Mouse (Mus musculus) heart, embryonic 15.5 days (tissue): ENCODE results near the gene Epha8. TPM values are rescaled to one million over a fixed set of nuclear protein-coding genes. Genes with fewer than 3 reads are reported as not detected.
A peak's percentile ranks its signal among the peaks of the same experiment; 100 is the strongest.

Experiments used
- ATAC-seq: fragments of 200-750 bp; cut with Nextera tagmentation; replicated peaks from 2 replicates; pipeline ENCODE4 v1.8.0; 2017; ENCODE audit warnings: low read depth, moderate TSS enrichment; ENCODE audit not compliant: insufficient number of reproducible peaks, insufficient read depth, low FRiP score
- H3K27ac ChIP-seq: fragments of 300-500 bp; sonication (generic); 2 replicates; pipeline ENCODE4 v1.5.1; 2015; ENCODE audit warnings: mild to moderate bottlenecking, inconsistent platforms
- H3K27me3 ChIP-seq: fragments of 300-500 bp; sonication (generic); 2 replicates; pipeline ENCODE4 v1.6.1; 2015; ENCODE audit warnings: inconsistent platforms
- H3K36me3 ChIP-seq: fragments of 300-500 bp; sonication (generic); 2 replicates; pipeline ENCODE4 v1.6.1; 2015; ENCODE audit warnings: mild to moderate bottlenecking, inconsistent platforms
- H3K4me1 ChIP-seq: fragments of 300-500 bp; sonication (generic); replicated peaks from 2 replicates; pipeline ENCODE4 v1.6.1; 2015; ENCODE audit warnings: inconsistent platforms
- H3K4me2 ChIP-seq: fragments of 300-500 bp; sonication (generic); 2 replicates; pipeline ENCODE4 v1.6.1; 2015; ENCODE audit warnings: inconsistent platforms, mild to moderate bottlenecking, moderate library complexity
- H3K4me3 ChIP-seq: fragments of 300-500 bp; sonication (generic); 2 replicates; pipeline ENCODE4 v1.5.1; 2015; ENCODE audit warnings: mild to moderate bottlenecking, inconsistent platforms
- H3K9ac ChIP-seq: fragments of 300-500 bp; sonication (generic); 2 replicates; pipeline ENCODE4 v1.6.1; 2015; ENCODE audit warnings: mild to moderate bottlenecking, inconsistent platforms
- H3K9me3 ChIP-seq: fragments of 300-500 bp; sonication (generic); replicated peaks from 2 replicates; pipeline ENCODE4 v1.6.1; 2016; ENCODE audit warnings: inconsistent platforms
- WGBS: fragments of 180-500 bp; shearing (Covaris S2); methylation state at CpG from one replicate; pipeline ENCODE4 v1.1.7; 2015; ENCODE audit warnings: mixed read lengths; 5-methylcytosine and 5-hydroxymethylcytosine counted together
- polyA plus RNA-seq: library from polyadenylated mRNA; unstranded; fragments of >200 nt; fragmentation: Nextera tagmentation; extraction: Ambion mirVana; gene quantifications from 2 replicates; pipeline ENCODE4 v1.2.1, GENCODE M21; 2015

Epha8 gene
- polyA plus RNA-seq, result 0.04 and 0.08 TPM in 2 replicates

DNA sequence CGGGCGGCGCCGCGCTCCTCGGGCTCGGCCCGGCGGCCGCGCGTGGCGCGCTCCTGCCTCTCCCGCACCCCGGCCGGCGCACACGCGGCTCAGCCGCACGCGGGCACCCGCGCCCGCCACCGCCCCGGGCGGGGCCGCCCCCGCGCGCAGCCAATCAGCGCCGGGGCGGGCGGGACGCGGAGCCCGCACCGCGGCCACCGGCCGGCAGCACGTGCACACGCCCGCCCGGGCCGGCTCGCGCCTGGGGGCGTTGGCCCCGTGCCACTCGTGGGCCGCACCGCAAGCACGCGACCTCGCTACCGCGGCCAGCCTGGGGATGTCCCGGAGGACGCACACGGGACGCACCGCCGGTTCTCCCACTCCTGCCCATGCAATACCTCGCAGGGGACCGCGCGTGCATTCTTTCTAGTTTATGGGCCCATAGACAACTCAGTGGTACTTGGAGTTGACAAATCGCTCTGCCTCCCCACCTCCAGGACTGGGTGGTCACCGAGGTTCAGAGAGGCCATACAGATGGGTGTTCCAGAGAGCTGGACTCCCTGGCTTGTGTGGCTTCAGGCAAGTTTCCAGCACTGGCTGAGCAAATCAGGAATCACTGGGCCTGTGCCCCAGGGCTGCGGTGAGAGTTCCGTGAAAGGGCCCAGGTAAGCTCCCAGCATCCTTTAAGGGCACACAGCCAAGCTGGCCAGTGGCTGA, at the start of gene Epha8:
TSS of gene Epha8 (minus strand) at position 66 of the 696 bp plus-strand sequence.
- H3K27me3 ChIP-seq, result peaks cover 97% of the 10 kb centered on the region
- no peak within 1 kb of the TSS for H3K27ac ChIP-seq
- H3K4me2 ChIP-seq, result peak within 1 kb of the TSS; percentile 75
- H3K4me1 ChIP-seq, result peaks cover 7% of the 10 kb centered on the region
- H3K36me3 ChIP-seq, result no peaks in the 10 kb centered on the region
- no peak for ATAC-seq
- no peaks in the 10 kb centered on the region for H3K9me3 ChIP-seq
- peak within 1 kb of the TSS; percentile 42 for H3K4me3 ChIP-seq
- H3K9ac ChIP-seq, result no peak within 1 kb of the TSS
- WGBS, result 3% methylated on average over 48 of the region's 75 CpGs

GRCm38 (mm10) chr4:137001825-137002224, 45.2 kb upstream of the Epha8 start:
- no peak for ATAC-seq
- Histone ChIP-seq H3K4me3 (no peak overlapping the region), H3K9ac (no peak overlapping the region), H3K9me3 (no peaks in the 10 kb centered on the region), H3K4me2 (no peak overlapping the region), H3K27me3 (no peaks in the 10 kb centered on the region), H3K36me3 (peaks cover 30% of the 10 kb centered on the region; the same call in 1 of the 2 replicates), H3K27ac (no peak overlapping the region), H3K4me1 (no peaks in the 10 kb centered on the region)
- 63% methylated on average over 3 of the region's 3 CpGs for WGBS

DNA sequence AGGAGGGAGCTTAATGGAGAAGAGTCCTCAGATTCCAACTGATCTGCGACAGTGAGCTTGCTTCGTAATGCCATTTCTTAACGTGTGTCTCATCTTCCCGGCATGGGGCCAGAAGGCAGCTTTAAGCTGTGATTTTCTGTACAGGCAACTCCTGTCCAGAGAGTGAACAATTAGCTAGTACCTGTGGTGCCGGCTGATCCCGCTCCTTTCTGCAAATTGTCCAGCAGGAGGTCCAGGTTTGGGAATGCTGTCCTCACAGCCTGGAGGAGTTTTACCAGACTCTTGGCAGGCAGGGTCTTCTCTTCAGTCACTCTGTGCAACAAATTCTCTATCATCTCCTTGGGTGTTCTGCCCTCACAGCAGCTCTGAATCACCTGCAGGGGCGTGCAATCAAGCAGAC, 44.4 kb upstream of the Epha8 start:
- H3K9ac ChIP-seq, result no peak overlapping the region
- WGBS, result 93% methylated on average over 7 of the region's 7 CpGs
- no peaks in the 10 kb centered on the region for H3K4me1 ChIP-seq
- no peaks in the 10 kb centered on the region for H3K27me3 ChIP-seq
- no peaks in the 10 kb centered on the region for H3K9me3 ChIP-seq
- no peak overlapping the region for H3K4me2 ChIP-seq
- ATAC-seq, result no peak
- no peak overlapping the region for H3K4me3 ChIP-seq
- peaks cover 30% of the 10 kb centered on the region; the same call in 1 of the 2 replicates for H3K36me3 ChIP-seq
- H3K27ac ChIP-seq, result no peak overlapping the region

DNA sequence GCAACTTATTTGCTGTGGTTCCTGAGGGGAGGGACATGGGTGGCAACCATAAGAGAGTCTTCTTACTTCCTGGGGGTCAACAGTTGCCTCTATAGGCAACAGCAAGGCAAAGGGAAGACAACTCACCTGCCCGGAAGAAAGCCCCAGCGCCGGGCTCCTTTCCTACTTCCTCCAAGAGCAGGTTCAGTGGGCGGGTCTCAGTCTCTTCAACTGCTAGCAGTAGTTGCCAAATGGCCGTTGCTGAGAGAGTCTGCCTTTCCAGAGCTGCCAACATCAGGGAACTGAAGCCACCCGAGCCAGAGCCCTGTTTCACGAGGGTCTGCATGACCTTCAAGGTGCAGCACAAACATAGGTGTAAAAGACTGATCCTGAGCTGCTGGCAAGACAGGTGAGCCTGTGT, 41.8 kb upstream of the Epha8 start:
- no peak for ATAC-seq
- 81% methylated on average over 7 of the region's 7 CpGs for WGBS
- no peak overlapping the region for H3K4me3 ChIP-seq
- H3K4me2 ChIP-seq, result no peak overlapping the region
- H3K27me3 ChIP-seq, result no peaks in the 10 kb centered on the region
- H3K27ac ChIP-seq, result no peak overlapping the region
- H3K9ac ChIP-seq, result no peak overlapping the region
- peaks cover 38% of the 10 kb centered on the region for H3K36me3 ChIP-seq
- no peaks in the 10 kb centered on the region for H3K4me1 ChIP-seq
- H3K9me3 ChIP-seq, result no peaks in the 10 kb centered on the region

DNA sequence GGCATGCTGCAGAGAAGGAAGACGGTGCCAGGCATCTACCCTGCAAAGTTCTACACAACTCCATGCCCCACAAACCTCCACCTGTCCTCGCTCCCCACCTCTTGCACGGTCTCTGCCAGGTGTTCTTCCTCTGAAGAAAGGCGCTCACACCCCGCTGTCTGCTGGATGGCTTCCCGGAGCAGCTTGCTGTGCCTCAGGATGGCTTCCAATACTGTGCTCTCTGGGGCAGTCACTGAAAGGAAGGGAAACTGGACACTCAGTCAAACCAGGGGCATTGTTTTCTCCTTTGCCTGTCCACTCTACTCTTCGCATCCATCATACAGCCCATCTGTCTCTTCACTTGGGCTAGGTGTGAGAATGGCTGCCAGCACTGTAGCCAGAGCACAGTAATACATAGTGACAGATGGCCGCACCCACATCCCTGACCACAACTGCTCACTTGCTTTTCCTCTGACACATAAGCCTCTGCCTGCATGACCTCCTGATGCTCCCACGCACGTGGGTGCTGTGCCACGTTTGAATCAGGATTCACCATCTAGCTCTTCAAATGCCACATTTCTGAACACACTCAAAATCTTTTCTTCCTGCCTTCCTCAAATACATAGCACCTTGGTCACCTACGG, 41.2 kb upstream of the Epha8 start:
- H3K36me3 ChIP-seq, result peaks cover 37% of the 10 kb centered on the region
- H3K4me2 ChIP-seq, result no peak overlapping the region
- ATAC-seq, result no peak
- no peak overlapping the region for H3K9ac ChIP-seq
- no peak overlapping the region for H3K27ac ChIP-seq
- no peaks in the 10 kb centered on the region for H3K27me3 ChIP-seq
- no peak overlapping the region for H3K4me3 ChIP-seq
- H3K9me3 ChIP-seq, result no peaks in the 10 kb centered on the region
- WGBS, result 87% methylated on average over 12 of the region's 12 CpGs
- H3K4me1 ChIP-seq, result no peaks in the 10 kb centered on the region

DNA sequence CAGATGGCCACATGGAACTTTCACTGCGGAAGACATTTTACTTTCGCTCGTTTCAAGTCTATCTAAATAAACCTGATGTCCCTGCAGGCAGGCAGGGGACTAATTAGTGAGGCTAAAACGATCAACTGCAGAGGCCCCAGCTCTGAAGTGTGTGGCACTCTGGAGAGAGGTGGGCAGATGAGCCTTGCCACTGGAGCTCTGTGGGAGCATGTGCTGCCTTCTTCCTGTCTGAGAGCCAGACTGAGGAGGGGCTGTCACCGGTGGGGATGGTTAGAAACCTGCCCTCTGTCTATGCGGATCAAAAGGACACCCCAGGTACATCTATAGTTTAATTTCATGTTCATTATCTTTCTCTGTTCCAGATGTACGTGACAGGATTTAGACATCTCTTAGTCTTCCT, 40.3 kb upstream of the Epha8 start:
- Histone ChIP-seq H3K27ac (no peak overlapping the region), H3K9me3 (no peaks in the 10 kb centered on the region), H3K4me1 (no peaks in the 10 kb centered on the region), H3K4me2 (no peak overlapping the region), H3K9ac (no peak overlapping the region), H3K4me3 (no peak overlapping the region), H3K27me3 (no peaks in the 10 kb centered on the region), H3K36me3 (peaks cover 35% of the 10 kb centered on the region)
- no peak for ATAC-seq
- 76% methylated on average over 7 of the region's 7 CpGs for WGBS

- Histone ChIP-seq H3K9me3 (no peaks in the 10 kb centered on the region), H3K27me3 (no peaks in the 10 kb centered on the region), H3K36me3 (peaks cover 33% of the 10 kb centered on the region), H3K4me2 (no peak overlapping the region), H3K4me1 (no peaks in the 10 kb centered on the region), H3K27ac (no peak overlapping the region), H3K9ac (no peak overlapping the region), H3K4me3 (no peak overlapping the region)
- no peak for ATAC-seq
- WGBS, result 83% methylated on average over 14 of the region's 14 CpGs
These were observed 38.7 kb upstream of the Epha8 start for GRCm38 (mm10) chr4:136995361-136995760.

DNA sequence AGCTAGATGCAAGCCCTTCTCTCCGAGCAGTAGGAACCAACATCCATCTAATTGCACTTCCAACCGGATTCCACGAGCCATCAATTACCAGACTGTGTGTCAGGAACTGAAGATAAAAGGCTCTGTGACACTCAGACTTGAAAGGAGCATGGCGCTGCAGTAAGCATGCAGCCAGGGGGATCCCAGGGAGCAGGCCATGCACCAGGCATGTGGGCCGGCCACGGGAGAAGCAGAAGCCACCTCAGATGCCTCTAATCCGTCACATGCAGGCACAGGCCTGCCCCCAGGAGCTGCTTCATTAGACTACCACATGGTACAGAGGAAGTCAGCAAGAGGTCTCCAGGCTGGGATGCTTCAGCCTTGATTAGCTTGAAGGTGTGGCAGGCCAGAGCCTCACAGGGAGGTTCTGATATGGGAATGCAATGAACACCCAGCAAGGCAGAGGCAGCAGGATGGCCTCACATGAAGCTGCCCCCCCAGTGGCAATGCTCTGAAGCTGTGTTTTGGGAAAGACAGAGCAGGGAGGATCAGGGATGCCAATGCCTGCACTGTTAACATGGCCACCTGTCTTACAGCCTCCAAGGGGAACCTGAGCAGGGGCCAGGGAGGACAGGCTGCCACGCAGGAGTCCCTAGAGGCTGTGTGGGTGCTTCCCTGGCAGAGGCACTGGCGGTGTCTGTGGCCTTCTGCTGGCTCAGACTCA, 25.5 kb upstream of the Epha8 start:
- Histone ChIP-seq H3K27ac (no peak overlapping the region), H3K9ac (no peak overlapping the region), H3K4me2 (no peak overlapping the region), H3K27me3 (peaks cover 11% of the 10 kb centered on the region), H3K4me3 (no peak overlapping the region), H3K36me3 (peaks cover 5% of the 10 kb centered on the region; the same call in 1 of the 2 replicates), H3K9me3 (no peaks in the 10 kb centered on the region), H3K4me1 (no peaks in the 10 kb centered on the region)
- WGBS, result 65% methylated on average over 9 of the region's 9 CpGs
- no peak for ATAC-seq

- Histone ChIP-seq H3K9ac (no peak overlapping the region), H3K4me1 (no peaks in the 10 kb centered on the region), H3K27me3 (peaks cover 15% of the 10 kb centered on the region), H3K4me2 (no peak overlapping the region), H3K4me3 (no peak overlapping the region), H3K36me3 (no peaks in the 10 kb centered on the region), H3K27ac (no peak overlapping the region), H3K9me3 (no peaks in the 10 kb centered on the region)
- 17% methylated on average over 12 of the region's 12 CpGs for WGBS
- ATAC-seq, result no peak
These were observed 24.7 kb upstream of the Epha8 start for GRCm38 (mm10) chr4:136981347-136981746.

DNA sequence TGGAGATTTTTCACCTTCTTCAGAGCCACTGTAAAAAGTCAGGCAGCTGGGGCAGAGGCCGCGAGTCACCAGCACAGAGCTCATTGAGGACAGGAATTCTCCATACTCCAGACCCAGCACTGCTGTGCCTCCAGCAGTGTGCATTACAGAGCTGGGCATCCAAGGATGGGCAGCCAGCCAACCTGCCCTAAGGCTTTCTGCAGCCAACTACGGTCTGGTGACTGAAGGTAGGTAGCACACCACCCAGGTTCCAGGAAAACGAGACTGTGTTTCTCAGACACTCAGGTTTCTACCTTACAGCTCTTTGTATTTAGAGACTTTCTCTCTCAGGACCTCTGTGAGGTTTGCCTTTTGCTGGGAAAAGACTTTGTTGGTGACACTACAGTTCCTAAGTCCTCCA, 24.3 kb upstream of the Epha8 start:
- WGBS, result 67% methylated on average over 4 of the region's 4 CpGs
- no peak overlapping the region for H3K4me2 ChIP-seq
- no peaks in the 10 kb centered on the region for H3K4me1 ChIP-seq
- H3K27me3 ChIP-seq, result peaks cover 15% of the 10 kb centered on the region
- no peak overlapping the region for H3K4me3 ChIP-seq
- H3K9me3 ChIP-seq, result no peaks in the 10 kb centered on the region
- no peaks in the 10 kb centered on the region for H3K36me3 ChIP-seq
- ATAC-seq, result no peak
- H3K27ac ChIP-seq, result no peak overlapping the region
- no peak overlapping the region for H3K9ac ChIP-seq

DNA sequence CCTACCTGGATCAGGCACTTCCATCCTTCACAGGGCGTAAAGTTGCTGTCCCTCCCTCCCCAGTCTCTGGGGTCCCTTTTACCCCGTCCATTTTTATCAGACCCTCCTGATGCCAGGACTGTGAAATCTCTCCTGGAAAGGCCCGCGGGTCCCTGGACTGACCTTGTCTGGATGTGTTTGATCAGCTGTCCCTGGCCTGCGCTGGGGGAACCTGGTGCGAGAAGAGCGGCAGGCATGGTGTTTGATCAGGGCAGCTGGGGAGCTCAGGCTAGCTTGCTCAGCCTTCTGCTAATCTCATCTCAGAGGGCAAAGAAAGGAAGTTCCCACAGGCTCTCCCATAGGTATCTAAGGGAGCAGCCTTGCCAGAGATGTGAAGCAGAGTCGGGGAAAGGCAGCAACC, 20.6 kb upstream of the Epha8 start:
- ATAC-seq, result no peak
- H3K4me1 ChIP-seq, result no peaks in the 10 kb centered on the region
- H3K27me3 ChIP-seq, result peaks cover 27% of the 10 kb centered on the region
- H3K36me3 ChIP-seq, result no peaks in the 10 kb centered on the region
- no peak overlapping the region for H3K4me2 ChIP-seq
- H3K27ac ChIP-seq, result no peak overlapping the region
- no peaks in the 10 kb centered on the region for H3K9me3 ChIP-seq
- 38% methylated on average over 8 of the region's 8 CpGs for WGBS
- no peak overlapping the region for H3K4me3 ChIP-seq
- no peak overlapping the region for H3K9ac ChIP-seq
